Mouse (Mus musculus) MEL (cell line): Measurements from ENCODE around the gene Vsx1. TPM values are rescaled to one million over a fixed set of nuclear protein-coding genes. Genes with fewer than 3 reads are reported as not detected.

Experiments used
- DNase-seq: peaks from one replicate; pipeline ENCODE4 v3.0.0; 2011; ENCODE audit warnings: low read depth, low spot score
- H3K27ac ChIP-seq: 2 replicates; pipeline ENCODE4 v1.5.1; 2012; ENCODE audit warnings: low read depth, mild to moderate bottlenecking, control low read depth, low read length, moderate library complexity; ENCODE audit not compliant: control insufficient read depth
- H3K27me3 ChIP-seq, 2 experiments: fragments of 150-350 bp in 1 of 2; sonication (generic) in 1 of 2; 2 replicates each; pipeline ENCODE4 v1.6.1; 2012; ENCODE audit warnings: low read length in 2 of 2, mild to moderate bottlenecking in 2 of 2, improper control_type of control experiment in 1 of 2, moderate library complexity in 1 of 2; ENCODE audit not compliant: insufficient read depth in 2 of 2, control insufficient read depth in 1 of 2
- H3K36me3 ChIP-seq, 2 experiments: 2 replicates each; pipeline ENCODE4 v1.6.1; 2012 to 2014; ENCODE audit warnings: low read length in 2 of 2, improper control_type of control experiment in 1 of 2, inconsistent platforms in 1 of 2, mild to moderate bottlenecking in 1 of 2; ENCODE audit not compliant: insufficient read depth in 2 of 2, control insufficient read depth in 1 of 2
- H3K4me1 ChIP-seq, 2 experiments: fragments of 150-350 bp in 1 of 2; sonication (generic) in 1 of 2; 2 replicates each; pipeline ENCODE4 v1.6.1; 2012; ENCODE audit warnings: low read length in 2 of 2, improper control_type of control experiment in 1 of 2, mild to moderate bottlenecking in 1 of 2; ENCODE audit not compliant: insufficient read depth in 2 of 2, control insufficient read depth in 1 of 2
- H3K4me3 ChIP-seq, 2 experiments: fragments of 150-350 bp in 1 of 2; sonication (generic) in 1 of 2; 2 replicates each; pipeline ENCODE4 v1.5.1; 2012; ENCODE audit warnings: low read depth in 2 of 2, low read length in 2 of 2, mild to moderate bottlenecking in 2 of 2, moderate library complexity in 2 of 2, control low read depth in 1 of 2, improper control_type of control experiment in 1 of 2; ENCODE audit not compliant: control insufficient read depth in 1 of 2, insufficient read depth in 1 of 2
- H3K79me2 ChIP-seq: 2 replicates; pipeline ENCODE4 v1.6.1; 2012; ENCODE audit warnings: mild to moderate bottlenecking, low read length, moderate library complexity; ENCODE audit not compliant: control insufficient read depth, poor library complexity, insufficient read depth
- H3K9ac ChIP-seq: 2 replicates; pipeline ENCODE4 v1.6.1; 2012; ENCODE audit warnings: low read depth, mild to moderate bottlenecking, control low read depth, low read length, moderate library complexity; ENCODE audit not compliant: control insufficient read depth, poor library complexity, severe bottlenecking
- H3K9me3 ChIP-seq: fragments of 150-350 bp; sonication (generic); replicated peaks from 2 replicates; pipeline ENCODE4 v1.6.1; 2012; ENCODE audit warnings: mild to moderate bottlenecking, low read length, improper control_type of control experiment, moderate library complexity; ENCODE audit not compliant: insufficient read depth
- BHLHE40 ChIP-seq: IDR thresholded peaks from 2 replicates; pipeline ENCODE4 v1.6.1; 2012; ENCODE audit warnings: low read depth, mild to moderate bottlenecking, inconsistent platforms, low read length, improper control_type of control experiment, borderline replicate concordance
- CHD1 ChIP-seq: IDR thresholded peaks from 2 replicates; pipeline ENCODE4 v1.6.1; 2012; ENCODE audit warnings: low read depth, mild to moderate bottlenecking, inconsistent platforms, low read length, improper control_type of control experiment
- CHD2 ChIP-seq: IDR thresholded peaks from 2 replicates; pipeline ENCODE4 v1.6.1; 2011; ENCODE audit warnings: low read length, improper control_type of control experiment
- CTCF ChIP-seq, 3 experiments: IDR thresholded peaks in 2 of 3; conservative IDR thresholded peaks in 1 of 3; 2 replicates each; pipeline ENCODE4 v1.5.1; 2011 to 2012; ENCODE audit warnings: low read length in 3 of 3, low read depth in 2 of 3, mild to moderate bottlenecking in 2 of 3, improper control_type of control experiment in 1 of 3, inconsistent platforms in 1 of 3, mixed read lengths in 1 of 3, moderate library complexity in 1 of 3; ENCODE audit not compliant: control insufficient read depth in 1 of 3, insufficient read depth in 1 of 3, poor library complexity in 1 of 3, severe bottlenecking in 1 of 3
- EP300 ChIP-seq, 2 experiments: IDR thresholded peaks; 2 replicates each; pipeline ENCODE4 v1.6.1; 2011; ENCODE audit warnings: improper control_type of control experiment in 2 of 2, low read length in 2 of 2, low read depth in 1 of 2, mild to moderate bottlenecking in 1 of 2
- ETS1 ChIP-seq: IDR thresholded peaks from 2 replicates; pipeline ENCODE4 v1.6.1; 2012; ENCODE audit warnings: low read depth, mild to moderate bottlenecking, inconsistent platforms, low read length, improper control_type of control experiment, moderate library complexity
- GATA1 ChIP-seq: IDR thresholded peaks from 2 replicates; pipeline ENCODE4 v1.6.1; 2011; ENCODE audit warnings: low read depth, low read length, improper control_type of control experiment
- HCFC1 ChIP-seq: IDR thresholded peaks from 2 replicates; pipeline ENCODE4 v1.6.1; 2012; ENCODE audit warnings: low read depth, mild to moderate bottlenecking, inconsistent platforms, low read length, improper control_type of control experiment, moderate library complexity
- KAT2A ChIP-seq: conservative IDR thresholded peaks from 2 replicates; pipeline ENCODE4 v1.6.1; 2012; ENCODE audit warnings: low read depth, low read length, improper control_type of control experiment, inconsistent platforms
- MAFK ChIP-seq: IDR thresholded peaks from 2 replicates; pipeline ENCODE4 v1.6.1; 2011; ENCODE audit warnings: low read depth, mild to moderate bottlenecking, low read length, improper control_type of control experiment, borderline replicate concordance
- MAX ChIP-seq: IDR thresholded peaks from 2 replicates; pipeline ENCODE4 v1.6.1; 2011; ENCODE audit warnings: low read length, improper control_type of control experiment
- MAZ ChIP-seq: IDR thresholded peaks from 2 replicates; pipeline ENCODE4 v1.6.1; 2012; ENCODE audit warnings: low read depth, mild to moderate bottlenecking, inconsistent platforms, low read length, improper control_type of control experiment
- MXI1 ChIP-seq: IDR thresholded peaks from 2 replicates; pipeline ENCODE4 v1.6.1; 2011; ENCODE audit warnings: mild to moderate bottlenecking, low read depth, low read length, improper control_type of control experiment
- MYB ChIP-seq: IDR thresholded peaks from 2 replicates; pipeline ENCODE4 v1.6.1; 2011; ENCODE audit warnings: mild to moderate bottlenecking, low read depth, low read length, improper control_type of control experiment
- MYC ChIP-seq: IDR thresholded peaks from 2 replicates; pipeline ENCODE4 v1.6.1; 2011; ENCODE audit warnings: low read depth, mild to moderate bottlenecking, low read length, improper control_type of control experiment, moderate library complexity
- NELFE ChIP-seq: IDR thresholded peaks from 2 replicates; pipeline ENCODE4 v1.6.1; 2011; ENCODE audit warnings: low read depth, low read length, improper control_type of control experiment
- POLR2AphosphoS2 ChIP-seq: IDR thresholded peaks from 2 replicates; pipeline ENCODE4 v1.6.1; 2011; ENCODE audit warnings: low read length, improper control_type of control experiment
- RAD21 ChIP-seq: IDR thresholded peaks from 2 replicates; pipeline ENCODE4 v1.6.1; 2011; ENCODE audit warnings: mild to moderate bottlenecking, low read depth, low read length, improper control_type of control experiment
- RCOR1 ChIP-seq: IDR thresholded peaks from 2 replicates; pipeline ENCODE4 v1.6.1; 2012; ENCODE audit warnings: low read depth, mild to moderate bottlenecking, inconsistent platforms, low read length, improper control_type of control experiment
- SMC3 ChIP-seq: IDR thresholded peaks from 2 replicates; pipeline ENCODE4 v1.6.1; 2011; ENCODE audit warnings: low read depth, low read length, improper control_type of control experiment
- TAL1 ChIP-seq: IDR thresholded peaks from 2 replicates; pipeline ENCODE4 v1.6.1; 2012; ENCODE audit warnings: mild to moderate bottlenecking, inconsistent platforms, low read length, moderate library complexity, mixed read lengths
- TBP ChIP-seq: IDR thresholded peaks from 2 replicates; pipeline ENCODE4 v1.8.0; 2011; ENCODE audit warnings: low read depth, low read length, improper control_type of control experiment
- TCF12 ChIP-seq: IDR thresholded peaks from 2 replicates; pipeline ENCODE4 v1.6.1; 2014; ENCODE audit warnings: low read depth, mild to moderate bottlenecking, inconsistent platforms, low read length, improper control_type of control experiment, moderate library complexity
- UBTF ChIP-seq: IDR thresholded peaks from 2 replicates; pipeline ENCODE4 v1.6.1; 2012; ENCODE audit warnings: low read depth, mild to moderate bottlenecking, inconsistent platforms, low read length, improper control_type of control experiment, moderate library complexity, borderline replicate concordance; ENCODE audit not compliant: insufficient read depth
- USF1 ChIP-seq: IDR thresholded peaks from 2 replicates; pipeline ENCODE4 v1.6.1; 2014; ENCODE audit warnings: low read depth, mild to moderate bottlenecking, inconsistent platforms, low read length, improper control_type of control experiment, moderate library complexity
- ZC3H11A ChIP-seq: IDR thresholded peaks from 2 replicates; pipeline ENCODE4 v1.6.1; 2012; ENCODE audit warnings: low read depth, mild to moderate bottlenecking, inconsistent platforms, low read length, improper control_type of control experiment
- ZKSCAN1 ChIP-seq: IDR thresholded peaks from 2 replicates; pipeline ENCODE4 v1.6.1; 2012; ENCODE audit warnings: low read depth, mild to moderate bottlenecking, inconsistent platforms, low read length, improper control_type of control experiment, moderate library complexity
- ZMIZ1 ChIP-seq: IDR thresholded peaks from 2 replicates; pipeline ENCODE4 v1.6.1; 2012; ENCODE audit warnings: low read depth, mild to moderate bottlenecking, inconsistent platforms, low read length, improper control_type of control experiment, moderate library complexity
- ZNF384 ChIP-seq: IDR thresholded peaks from 2 replicates; pipeline ENCODE4 v1.6.1; 2012; ENCODE audit warnings: low read depth, mild to moderate bottlenecking, inconsistent platforms, low read length, improper control_type of control experiment
- polyA plus RNA-seq, 2 experiments: library from polyadenylated mRNA; stranded (reverse) in 1 of 2; unstranded in 1 of 2; fragments of >175 nt in 1 of 2; fragments of >200 nt in 1 of 2; gene quantifications; 2 replicates each; pipeline versions ENCODE4 v1.2.1 to v1.2.4; 2012; ENCODE audit warnings: low replicate concordance in 2 of 2, low read depth in 1 of 2; ENCODE audit not compliant: insufficient read length in 2 of 2, insufficient read depth in 1 of 2, missing spikeins in 1 of 2
- total RNA-seq: library from RNA; depleted of rRNA; stranded (reverse); fragments of 300-350 nt; gene quantifications from 2 replicates; pipeline ENCODE4 v1.2.3, GENCODE M21; 2012

Gene Vsx1
- total and polyA plus RNA-seq, 3 experiments = not detected

DNA sequence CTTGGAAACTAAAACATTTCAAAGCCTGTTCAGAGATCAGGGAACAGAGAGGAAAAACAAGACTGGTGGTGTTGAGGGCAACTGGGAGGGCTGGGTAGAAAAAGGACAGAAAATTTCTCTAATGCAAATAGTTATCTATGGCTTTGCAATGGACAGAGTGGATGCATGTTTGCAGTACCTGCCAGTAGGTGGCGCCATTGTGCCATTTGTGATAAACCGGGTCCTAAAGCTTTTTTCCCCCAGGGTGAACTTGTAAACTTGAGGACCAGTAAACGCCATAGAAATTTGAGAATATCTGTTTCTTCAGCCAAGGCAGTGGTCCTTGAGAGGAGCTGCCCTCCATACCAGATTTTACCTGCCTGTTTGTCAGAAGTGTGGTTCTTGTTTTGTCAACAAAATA is 10.8 kb downstream of the Vsx1 start:
- H3K27ac ChIP-seq = no peak overlapping the region
- no peaks in the 10 kb centered on the region for H3K79me2 ChIP-seq
- H3K9me3 ChIP-seq = no peaks in the 10 kb centered on the region
- H3K27me3 ChIP-seq = no peaks in the 10 kb centered on the region
- peaks cover 0 to 13% of the 10 kb centered on the region in 2 experiments; a peak in 2 of 4 replicates for H3K36me3 ChIP-seq
- H3K4me1 ChIP-seq = peaks cover 0 to 21% of the 10 kb centered on the region in 2 experiments; a peak in 3 of 4 replicates
- no peak overlapping the region for H3K4me3 ChIP-seq
- no peak for TF ChIP-seq POLR2AphosphoS2
- peak; percentile 99 for TF ChIP-seq RAD21
- no peak for TF ChIP-seq RCOR1
- TF ChIP-seq CHD1 = no peak
- TF ChIP-seq CHD2 = no peak
- no peak for TF ChIP-seq UBTF
- TF ChIP-seq MXI1 = no peak
- TF ChIP-seq TCF12 = no peak
- peak; percentile 94 for TF ChIP-seq ZC3H11A
- TF ChIP-seq ZNF384 = 0 out of 2 replicates have a peak, but pooled peaks have one; percentile 44
- TF ChIP-seq KAT2A = no peak
- no peak for TF ChIP-seq USF1
- peak; percentile 88 for TF ChIP-seq SMC3
- peak; percentile 85 to 95 (median 89) for TF ChIP-seq CTCF (IDR thresholded peaks at IDR 0.05 in 2 of 3, conservative IDR thresholded peaks at IDR 0.05 in 1 of 3; ENCODE audit: control insufficient read depth in 1 of 3, insufficient read depth in 1 of 3, low read depth in 2 of 3, low read length in 3 of 3, poor library complexity in 1 of 3, severe bottlenecking in 1 of 3)
- TF ChIP-seq MAZ = no peak
- TF ChIP-seq TAL1 = no peak
- no peak for TF ChIP-seq ETS1
- no peak for TF ChIP-seq NELFE
- no peak for TF ChIP-seq MYC
- no peak for TF ChIP-seq HCFC1
- TF ChIP-seq BHLHE40 = no peak
- no peak for TF ChIP-seq MAFK
- no peak for TF ChIP-seq MYB
- TF ChIP-seq TBP = no peak
- TF ChIP-seq EP300 (IDR thresholded peaks at IDR 0.05; ENCODE audit: low read depth in 1 of 2, low read length in 2 of 2) = no peak
- TF ChIP-seq ZMIZ1 = no peak
- TF ChIP-seq MAX = no peak
- TF ChIP-seq ZKSCAN1 = no peak
- peak; percentile 57 for TF ChIP-seq GATA1
- H3K9ac ChIP-seq = no peak overlapping the region
- peak; percentile 88 for DNase-seq
